Mouse (Mus musculus) bone marrow macrophage, adult 2 months (primary cell): ENCODE measurements at regions not wholly inside any gene's neighbourhood (a gene's known extent, or its start where the extent isn't known, plus 50 kb on each side); places are given as distances from the start of the nearest gene placed in this dataset.

Experiments used
- H3K27ac ChIP-seq: 2 replicates; pipeline ENCODE4 v1.5.1; 2012; ENCODE audit warnings: low read depth, low read length; ENCODE audit not compliant: insufficient read depth
- H3K4me1 ChIP-seq: 2 replicates; pipeline ENCODE4 v1.6.1; 2012; ENCODE audit warnings: low read length; ENCODE audit not compliant: control insufficient read depth, insufficient read depth
- H3K4me3 ChIP-seq: 2 replicates; pipeline ENCODE4 v1.5.1; 2012; ENCODE audit warnings: mild to moderate bottlenecking, low read length, moderate library complexity; ENCODE audit not compliant: insufficient read depth
- CTCF ChIP-seq: IDR thresholded peaks from 2 replicates; pipeline ENCODE4 v1.5.1; 2012; ENCODE audit warnings: low read depth, mild to moderate bottlenecking, low read length, moderate library complexity
- POLR2A ChIP-seq: IDR thresholded peaks from 2 replicates; pipeline ENCODE4 v1.6.1; 2012; ENCODE audit warnings: mild to moderate bottlenecking, low read depth, low read length, borderline replicate concordance

DNA sequence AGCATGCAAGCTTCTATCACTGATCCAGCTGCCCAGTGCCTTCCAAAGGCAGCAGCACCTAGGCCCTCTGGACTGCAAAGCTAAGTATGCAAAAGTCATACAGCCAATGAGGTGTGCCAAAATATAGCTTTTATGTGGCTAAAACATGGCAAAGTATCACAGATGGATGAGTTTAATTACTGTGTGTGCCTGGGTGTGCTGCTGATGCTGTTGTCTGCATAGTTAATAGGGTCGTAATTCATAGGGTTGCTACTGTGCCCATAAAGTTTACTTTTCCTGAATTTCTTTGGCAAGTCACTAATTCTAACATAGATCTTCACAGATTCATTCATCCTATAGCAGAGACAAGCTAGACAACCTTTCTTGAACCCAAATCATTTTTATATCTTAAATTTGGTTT is 93.1 kb upstream of the Trpm1 start:
- peaks cover 27% of the 10 kb centered on the region for H3K4me1 ChIP-seq
- H3K27ac ChIP-seq, result peak overlapping the region; percentile 7; the same call in 1 of the 2 replicates
- no peak overlapping the region for H3K4me3 ChIP-seq
- TF ChIP-seq CTCF (no peak), POLR2A (no peak)

DNA sequence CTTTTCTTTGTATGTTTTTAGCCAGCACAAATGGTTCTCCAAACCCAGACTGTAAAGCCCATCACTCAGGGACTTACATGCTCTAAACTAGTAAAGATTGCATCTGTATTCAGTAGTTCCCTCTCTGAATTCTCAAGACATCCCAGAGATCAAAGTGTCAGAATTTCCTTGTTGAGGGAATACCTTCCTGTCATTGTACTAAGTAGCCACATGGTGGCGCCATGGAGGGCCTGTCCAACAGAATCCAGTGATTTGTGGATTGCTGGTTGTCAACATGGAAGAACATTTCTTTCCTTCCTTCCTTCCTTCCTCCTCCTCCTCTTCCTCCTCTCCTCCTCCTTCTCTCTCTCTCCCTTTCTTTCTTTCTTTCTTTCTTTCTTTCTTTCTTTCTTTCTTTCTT is 93.6 kb upstream of the Trpm1 start:
- H3K4me1 ChIP-seq, result peaks cover 22% of the 10 kb centered on the region

DNA sequence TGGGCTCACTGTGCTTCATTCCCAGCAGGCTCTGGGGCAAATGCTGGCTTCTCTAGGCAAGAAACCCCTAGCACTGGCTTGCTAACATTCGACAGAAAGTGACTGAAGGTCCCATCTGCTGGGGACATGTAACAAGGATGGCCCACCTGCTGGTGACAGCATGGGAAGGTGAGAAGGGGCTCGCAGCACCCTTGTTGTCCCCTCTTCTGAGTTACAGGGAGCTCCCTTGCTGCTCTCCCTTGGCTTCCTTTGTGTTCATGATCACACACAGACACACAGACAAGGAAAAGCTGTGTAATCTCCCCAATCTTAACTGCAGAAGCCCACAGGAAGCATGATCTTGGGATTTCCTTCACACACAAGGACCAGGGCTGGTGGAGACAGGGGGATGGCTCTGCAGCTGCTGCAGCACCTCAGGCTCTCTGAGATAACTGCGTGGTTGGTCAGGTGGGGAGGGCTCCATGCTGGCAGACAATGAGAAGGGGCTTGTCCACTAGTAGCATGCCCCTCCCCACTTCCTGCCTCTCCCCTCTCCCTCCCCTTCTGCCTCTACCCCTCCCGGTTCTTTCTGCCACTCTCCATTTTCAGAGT is 95.3 kb upstream of the Trpm1 start:
- H3K27ac ChIP-seq, result no peak overlapping the region
- no peak overlapping the region for H3K4me3 ChIP-seq
- peaks cover 15% of the 10 kb centered on the region for H3K4me1 ChIP-seq
- TF ChIP-seq CTCF, result no peak
- TF ChIP-seq POLR2A, result no peak

More for the DNA sequence above, 93.6 kb upstream of the Trpm1 start:
- Histone ChIP-seq H3K4me3 (no peak overlapping the region), H3K27ac (no peak overlapping the region)
- TF ChIP-seq POLR2A (no peak), CTCF (no peak)

DNA sequence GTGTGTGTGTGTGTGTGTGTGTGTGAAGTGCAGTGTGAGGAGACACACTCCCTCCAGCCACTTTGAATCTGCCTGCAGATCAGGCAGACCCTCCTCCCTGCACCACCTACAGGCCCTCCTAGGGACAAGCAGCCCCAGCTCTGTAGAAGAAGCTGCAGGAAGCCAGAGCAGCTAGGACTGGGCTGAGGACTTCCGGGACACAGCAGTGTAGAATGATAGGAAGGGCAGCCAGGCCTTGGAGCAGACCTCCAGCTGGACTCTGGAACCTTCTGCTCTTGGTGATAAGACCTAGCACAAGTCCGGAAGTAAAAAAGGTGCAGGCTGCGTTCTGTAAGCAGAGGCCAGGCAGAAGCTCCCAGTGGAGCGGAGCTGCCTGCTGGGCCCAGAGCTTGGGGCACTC is 95.8 kb upstream of the Trpm1 start:
- no peak overlapping the region for H3K4me3 ChIP-seq
- TF ChIP-seq POLR2A, result no peak
- no peak for TF ChIP-seq CTCF
- peaks cover 15% of the 10 kb centered on the region for H3K4me1 ChIP-seq
- H3K27ac ChIP-seq, result no peak overlapping the region

DNA sequence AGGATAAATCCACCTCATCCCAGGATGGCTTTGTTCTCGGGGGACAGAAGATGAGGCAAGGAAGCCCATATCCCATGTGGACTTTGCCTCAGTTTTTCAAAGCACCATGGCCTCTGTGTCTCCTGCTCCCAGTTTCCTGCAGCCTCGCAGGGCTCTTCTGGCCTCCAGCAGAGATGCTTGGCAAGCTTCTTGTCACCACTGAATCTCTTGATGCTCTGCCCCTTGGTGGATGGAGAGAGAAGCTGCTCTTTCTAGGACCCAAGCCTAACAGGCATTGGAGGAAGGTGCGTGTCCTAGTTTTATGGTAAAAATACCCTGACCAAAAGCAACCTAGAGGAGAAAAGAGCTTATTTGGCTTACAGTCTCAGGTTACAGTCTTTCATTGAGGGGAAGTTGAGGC is 97.1 kb upstream of the Trpm1 start:
- no peak overlapping the region for H3K27ac ChIP-seq
- H3K4me1 ChIP-seq, result peaks cover 12% of the 10 kb centered on the region
- H3K4me3 ChIP-seq, result no peak overlapping the region
- no peak for TF ChIP-seq CTCF
- no peak for TF ChIP-seq POLR2A

DNA sequence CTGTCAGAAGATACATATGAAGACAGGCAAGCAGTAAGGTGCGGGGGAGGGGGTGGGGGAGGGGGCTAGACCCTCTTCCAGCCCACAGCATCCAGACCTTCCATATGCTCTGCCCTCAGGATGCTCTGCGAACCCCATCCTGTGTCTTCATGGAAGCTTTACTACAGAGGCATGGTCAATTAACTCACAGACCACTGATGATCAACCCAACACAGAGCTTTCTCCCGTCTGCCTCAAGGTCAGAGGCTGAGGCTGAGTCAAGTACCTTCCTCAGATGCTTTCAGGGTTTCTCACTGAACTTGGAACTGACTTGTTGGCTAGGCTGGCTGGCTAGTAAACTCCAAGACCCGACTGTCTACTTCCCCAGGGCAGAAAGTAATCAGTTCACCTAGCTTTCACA is 98.6 kb upstream of the Trpm1 start:
- Histone ChIP-seq H3K4me3 (no peak overlapping the region), H3K27ac (no peak overlapping the region), H3K4me1 (peaks cover 10% of the 10 kb centered on the region)
- TF ChIP-seq POLR2A (no peak), CTCF (no peak)

DNA sequence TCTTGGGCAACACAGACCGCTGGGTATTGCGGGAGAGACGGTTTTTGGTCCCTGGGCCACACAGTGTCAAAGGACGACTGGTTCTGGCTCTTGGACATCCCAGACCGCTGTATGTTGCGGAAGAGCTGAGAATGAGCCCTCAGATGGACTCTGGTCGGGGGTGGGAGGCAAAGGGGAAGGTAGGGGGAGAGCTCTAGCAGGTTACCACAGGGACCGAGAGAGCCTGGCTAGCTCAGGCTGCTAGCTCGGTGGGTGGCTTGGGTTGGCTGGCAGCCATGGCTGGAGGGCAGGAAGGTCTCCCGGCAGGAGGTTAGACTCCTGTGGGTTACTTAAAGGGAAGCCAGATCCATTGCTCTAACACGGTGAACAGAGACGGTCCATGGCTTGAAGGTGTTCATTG is 99.9 kb upstream of the Trpm1 start:
- Histone ChIP-seq H3K27ac (no peak overlapping the region), H3K4me1 (peaks cover 14% of the 10 kb centered on the region), H3K4me3 (no peak overlapping the region)
- TF ChIP-seq CTCF (no peak), POLR2A (no peak)

DNA sequence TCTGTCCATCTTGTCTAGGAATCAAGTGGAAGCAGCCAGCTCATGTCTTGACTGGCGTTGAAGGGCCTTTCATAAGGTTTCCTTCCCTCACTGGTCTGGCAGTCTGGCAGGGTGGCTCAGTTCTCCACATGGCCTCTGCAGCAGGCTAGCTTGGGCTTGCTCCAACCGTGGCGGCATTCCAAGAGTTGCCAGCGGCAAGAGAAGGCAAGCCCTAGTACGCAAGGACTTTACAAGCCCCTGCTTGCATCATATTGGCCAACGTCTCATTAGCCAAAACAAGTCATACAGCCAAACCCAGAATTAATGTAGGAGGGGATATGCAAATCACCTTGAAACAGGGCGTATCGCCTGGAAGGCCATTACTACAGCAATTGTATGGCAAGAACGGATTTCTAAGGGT is 101.2 kb upstream of the Trpm1 start:
- no peak for TF ChIP-seq POLR2A
- TF ChIP-seq CTCF, result no peak
- H3K4me1 ChIP-seq, result peaks cover 27% of the 10 kb centered on the region
- H3K4me3 ChIP-seq, result no peak overlapping the region

DNA sequence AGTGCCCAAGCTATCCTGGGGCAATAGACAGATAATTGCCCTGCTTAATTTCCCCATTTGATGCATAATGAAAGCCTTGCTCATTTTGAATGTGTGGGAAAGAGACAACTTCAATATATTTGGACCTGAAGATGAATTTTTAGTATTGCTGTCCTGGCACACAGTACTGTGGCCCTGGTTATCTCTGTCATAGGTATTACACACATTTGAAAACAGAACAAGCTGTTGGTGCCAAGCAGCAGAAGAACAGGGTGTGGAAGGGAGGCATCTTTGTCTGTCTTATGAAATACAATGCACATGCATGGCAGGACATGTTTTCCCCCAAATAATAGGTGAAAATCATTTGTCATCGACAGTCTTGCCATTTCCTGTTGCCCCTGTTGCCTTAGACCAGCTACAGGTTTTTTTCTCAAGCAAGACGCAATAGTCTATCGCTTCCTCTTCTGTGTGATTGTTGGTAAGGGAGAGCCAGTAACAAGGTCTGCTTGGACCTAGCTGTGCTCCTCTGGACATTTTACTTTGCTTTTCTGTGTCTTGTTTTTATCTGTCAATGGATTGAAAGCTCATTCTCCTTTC is 102.7 kb upstream of the Trpm1 start:
- H3K27ac ChIP-seq, result no peak overlapping the region
- H3K4me3 ChIP-seq, result no peak overlapping the region
- H3K4me1 ChIP-seq, result peaks cover 29% of the 10 kb centered on the region
- TF ChIP-seq POLR2A (no peak), CTCF (no peak)

More for the DNA sequence above, 101.2 kb upstream of the Trpm1 start:
- H3K27ac ChIP-seq, result no peak overlapping the region

DNA sequence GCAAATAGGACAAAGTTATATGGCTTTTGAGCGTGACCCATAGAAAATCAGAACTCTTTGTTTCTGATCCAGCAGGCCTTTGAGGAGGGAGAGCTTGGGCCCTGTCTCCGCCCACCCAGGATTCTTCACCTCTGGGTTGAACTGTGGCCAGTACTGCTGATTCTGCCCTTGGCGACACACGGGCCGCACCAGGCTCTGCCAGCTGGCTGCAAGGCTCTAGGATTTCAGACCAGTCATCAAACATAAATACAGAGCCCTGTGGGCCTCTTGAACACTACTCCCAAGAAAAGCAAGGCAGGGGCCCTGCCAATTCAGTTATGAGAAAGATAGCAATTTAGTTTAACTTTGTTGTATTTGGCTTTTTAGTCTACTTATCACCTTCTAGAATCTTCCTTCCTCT is 103.4 kb upstream of the Trpm1 start:
- no peak overlapping the region for H3K27ac ChIP-seq
- peaks cover 29% of the 10 kb centered on the region for H3K4me1 ChIP-seq
- TF ChIP-seq CTCF (no peak), POLR2A (no peak)
- no peak overlapping the region for H3K4me3 ChIP-seq
